Mouse (Mus musculus) CH12.LX (cell line): Measurements from ENCODE around the gene Thsd4. TPM values are rescaled to one million over a fixed set of nuclear protein-coding genes. Genes with fewer than 3 reads are reported as not detected.
A peak's percentile ranks its signal among the peaks of the same experiment; 100 is the strongest.

Source experiments
- DNase-seq: peaks from one replicate; pipeline ENCODE4 v3.0.0-alpha.2; 2013; ENCODE audit errors: extremely low read depth
- H3K27ac ChIP-seq: 2 replicates; pipeline ENCODE4 v1.5.1; 2012; ENCODE audit warnings: low read depth, mild to moderate bottlenecking, control low read depth, moderate library complexity; ENCODE audit not compliant: insufficient read depth
- H3K27me3 ChIP-seq: replicated peaks from 2 replicates; pipeline ENCODE3; 2012; ENCODE audit warnings: inconsistent platforms
- H3K36me3 ChIP-seq, 2 experiments: replicated peaks in 1 of 2; 2 replicates each; pipeline versions ENCODE3 to v1.6.1; 2012; ENCODE audit warnings: inconsistent platforms in 1 of 2, low read length in 1 of 2, mild to moderate bottlenecking in 1 of 2, mixed read lengths in 1 of 2, moderate library complexity in 1 of 2; ENCODE audit not compliant: control insufficient read depth in 1 of 2, insufficient read depth in 1 of 2
- H3K4me1 ChIP-seq, 2 experiments: 2 replicates each; pipeline ENCODE4 v1.6.1; 2012; ENCODE audit warnings: inconsistent platforms in 1 of 2, moderate library complexity in 1 of 2; ENCODE audit not compliant: insufficient read depth in 2 of 2, control insufficient read depth in 1 of 2
- H3K4me2 ChIP-seq: 2 replicates; pipeline ENCODE4 v1.6.1; 2012; ENCODE audit warnings: low read depth, mild to moderate bottlenecking, control low read depth; ENCODE audit not compliant: poor library complexity, insufficient read depth, severe bottlenecking
- H3K4me3 ChIP-seq, 3 experiments: fragments of 150-350 bp in 1 of 3; sonication (generic) in 1 of 3; replicated peaks in 1 of 3; 2 replicates each; pipeline versions ENCODE3 to v1.5.1; 2011 to 2012; ENCODE audit warnings: low read depth in 2 of 3, low read length in 2 of 3, mild to moderate bottlenecking in 2 of 3, moderate library complexity in 2 of 3, control low read depth in 1 of 3, improper control_type of control experiment in 1 of 3, inconsistent platforms in 1 of 3, mixed read lengths in 1 of 3; ENCODE audit not compliant: poor library complexity in 1 of 3
- H3K79me2 ChIP-seq: replicated peaks from 2 replicates; pipeline ENCODE4 v1.6.1; 2012; ENCODE audit warnings: mild to moderate bottlenecking, moderate library complexity; ENCODE audit not compliant: control insufficient read depth, poor library complexity, insufficient read depth, severe bottlenecking; ENCODE audit errors: extremely low read depth
- H3K9ac ChIP-seq: 2 replicates; pipeline ENCODE4 v1.6.1; 2012; ENCODE audit warnings: low read depth, mild to moderate bottlenecking, control low read depth, moderate library complexity; ENCODE audit not compliant: insufficient read depth
- H3K9me3 ChIP-seq: replicated peaks from 2 replicates; pipeline ENCODE3; 2012; ENCODE audit warnings: low read length, inconsistent platforms, mixed read lengths
- E2F4 ChIP-seq: IDR thresholded peaks from 2 replicates; pipeline ENCODE4 v1.6.1; 2011; ENCODE audit warnings: low read depth, low read length, improper control_type of control experiment; ENCODE audit not compliant: insufficient replicate concordance
- EP300 ChIP-seq: IDR thresholded peaks from 2 replicates; pipeline ENCODE4 v1.6.1; 2011; ENCODE audit warnings: low read length, improper control_type of control experiment
- ETS1 ChIP-seq: conservative IDR thresholded peaks from 2 replicates; pipeline ENCODE4 v1.6.1; 2012; ENCODE audit warnings: low read depth, mild to moderate bottlenecking, inconsistent platforms, low read length, improper control_type of control experiment, moderate library complexity
- IRF4 ChIP-seq: IDR thresholded peaks from 2 replicates; pipeline ENCODE4 v1.6.1; 2014; ENCODE audit warnings: low read depth, mild to moderate bottlenecking, inconsistent platforms, low read length, improper control_type of control experiment
- JUN ChIP-seq: IDR thresholded peaks from 2 replicates; pipeline ENCODE4 v1.6.1; 2011; ENCODE audit warnings: low read depth, mild to moderate bottlenecking, low read length, improper control_type of control experiment, moderate library complexity; ENCODE audit not compliant: insufficient read depth
- JUND ChIP-seq: conservative IDR thresholded peaks from 2 replicates; pipeline ENCODE4 v1.6.1; 2011; ENCODE audit warnings: low read depth, low read length, improper control_type of control experiment
- KAT2A ChIP-seq: IDR thresholded peaks from 2 replicates; pipeline ENCODE4 v1.6.1; 2012; ENCODE audit warnings: low read length, improper control_type of control experiment, inconsistent platforms; ENCODE audit not compliant: insufficient replicate concordance
- MAZ ChIP-seq: IDR thresholded peaks from 2 replicates; pipeline ENCODE4 v1.6.1; 2012; ENCODE audit warnings: low read depth, mild to moderate bottlenecking, inconsistent platforms, low read length, improper control_type of control experiment, moderate library complexity
- MYC ChIP-seq: IDR thresholded peaks from 2 replicates; pipeline ENCODE4 v1.6.1; 2011; ENCODE audit warnings: low read depth, mild to moderate bottlenecking, improper control_type of control experiment, low read length
- POLR2A ChIP-seq: IDR thresholded peaks from 2 replicates; pipeline ENCODE4 v1.6.1; 2011; ENCODE audit warnings: low read depth, mild to moderate bottlenecking, improper control_type of control experiment, low read length
- TBP ChIP-seq: conservative IDR thresholded peaks from 2 replicates; pipeline ENCODE4 v1.6.1; 2011; ENCODE audit warnings: low read depth, low read length, improper control_type of control experiment
- TCF12 ChIP-seq: IDR thresholded peaks from 2 replicates; pipeline ENCODE4 v1.6.1; 2014; ENCODE audit warnings: low read depth, mild to moderate bottlenecking, inconsistent platforms, low read length, improper control_type of control experiment
- USF2 ChIP-seq: conservative IDR thresholded peaks from 2 replicates; pipeline ENCODE4 v1.6.1; 2011; ENCODE audit warnings: low read depth, low read length, improper control_type of control experiment
- ZMIZ1 ChIP-seq: IDR thresholded peaks from 2 replicates; pipeline ENCODE4 v1.6.1; 2012; ENCODE audit warnings: low read depth, mild to moderate bottlenecking, inconsistent platforms, low read length, improper control_type of control experiment
- ZNF384 ChIP-seq: IDR thresholded peaks from 2 replicates; pipeline ENCODE4 v1.6.1; 2012; ENCODE audit warnings: low read depth, low read length, improper control_type of control experiment, inconsistent platforms
- dilution Hi-C: fragments of 300-500 bp; cut with MboI; formaldehyde crosslinking; loops from 2 replicates; pipeline ENCODE4 v1.14.3; 2020; ENCODE audit warnings: low sequenced_read_pairs; ENCODE audit not compliant: extremely low pct_unique_long_range_greater_than_20kb, extremely low pct_ligation_motif_present
- in situ Hi-C: fragments of 300-500 bp; cut with MboI; formaldehyde crosslinking; loops from 3 replicates; pipeline ENCODE4 v1.14.3; 2019; ENCODE audit warnings: low sequenced_read_pairs, low pct_ligation_motif_present, low pct_unique_long_range_greater_than_20kb, mixed read lengths
- polyA plus RNA-seq: library from polyadenylated mRNA; unstranded; fragments of >175 nt; gene quantifications from 2 replicates; pipeline ENCODE4 v1.2.1, GENCODE M21; 2012; ENCODE audit warnings: low read depth; ENCODE audit not compliant: insufficient read length
- total RNA-seq, 2 experiments: library from RNA; depleted of rRNA; stranded (reverse); fragments of 300-350 nt in 1 of 2; fragments of >200 nt in 1 of 2; gene quantifications; 2 replicates each; pipeline ENCODE4 v1.2.3; 2012 to 2014

The Thsd4 gene
- total and polyA plus RNA-seq, 3 experiments = not detected

DNA sequence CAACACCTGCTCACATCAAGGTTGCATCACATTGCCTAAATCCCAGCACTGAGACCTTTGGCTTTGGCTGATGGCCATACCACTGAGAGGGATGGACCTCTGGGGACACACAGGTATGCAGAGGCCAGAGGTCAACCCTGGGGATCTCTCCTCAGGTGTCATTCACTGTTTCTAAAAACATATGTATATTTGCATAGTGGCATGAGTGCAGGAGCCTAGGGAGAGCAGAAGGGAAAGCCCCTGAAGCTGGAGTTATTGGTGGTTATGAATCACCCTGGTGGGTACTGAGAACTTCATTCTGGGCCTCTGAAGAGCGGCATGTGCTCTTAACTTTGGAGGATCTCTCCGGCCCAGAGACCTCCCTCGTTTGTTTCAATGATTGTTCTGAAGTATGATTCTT is 235.5 kb downstream of the Thsd4 start (continued):
- peak; percentile 33; the same call in 1 of the 2 replicates for TF ChIP-seq ETS1
- no peak for TF ChIP-seq POLR2A
- no peak for TF ChIP-seq MAZ
- TF ChIP-seq IRF4 = peak; percentile 40; the same call in 1 of the 2 replicates
- 0 out of 2 replicates have a peak, but pooled peaks have one; percentile 5 for TF ChIP-seq JUN
- no peak for TF ChIP-seq ZNF384
- no peak for TF ChIP-seq KAT2A
- no peak for TF ChIP-seq E2F4
- TF ChIP-seq, all 38 proteins: peak for 7

DNA sequence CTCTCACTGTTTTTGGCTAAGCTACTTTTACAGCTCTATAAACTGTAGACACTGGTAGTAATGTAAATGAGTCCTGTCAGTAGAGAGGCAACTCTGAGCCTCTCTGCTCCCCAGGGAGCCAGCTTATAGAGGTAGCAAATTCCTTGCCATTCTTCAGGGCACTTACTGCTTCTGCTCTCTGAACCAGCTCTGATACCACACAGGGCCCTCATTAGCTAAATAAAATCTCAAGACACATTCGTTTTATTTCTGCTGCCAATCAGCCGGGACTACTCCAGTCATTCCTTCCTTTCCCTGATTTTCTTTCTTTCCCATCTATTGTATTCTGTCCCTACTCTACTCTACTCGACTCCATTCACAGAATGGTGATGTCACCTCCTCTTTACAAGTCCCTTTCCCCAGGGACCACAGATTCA is 236.8 kb downstream of the Thsd4 start:
- in situ Hi-C loops = no loop called here
- TF ChIP-seq TCF12 = no peak
- TF ChIP-seq TBP = no peak
- no peak for TF ChIP-seq E2F4
- TF ChIP-seq POLR2A = no peak
- no peak for TF ChIP-seq EP300
- no peak for TF ChIP-seq JUND

DNA sequence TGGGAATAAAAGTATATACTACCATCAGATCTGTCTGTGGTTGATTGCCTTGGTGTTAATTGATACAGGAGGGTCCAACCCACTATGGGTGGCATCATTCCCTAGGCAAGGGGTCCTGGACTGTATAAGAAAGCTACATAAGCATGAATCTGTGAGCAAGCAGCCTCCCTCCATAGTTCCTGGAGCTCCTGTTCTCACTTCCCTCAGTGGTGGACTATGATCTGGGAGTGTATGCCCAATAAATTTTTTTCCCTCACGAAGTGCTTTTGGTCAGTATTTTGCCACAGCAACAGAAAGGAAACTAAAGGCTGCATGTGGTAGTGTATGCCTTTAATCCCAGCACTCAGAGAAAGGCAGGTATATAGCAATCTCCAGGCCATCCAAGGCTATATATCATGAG is 237.5 kb downstream of the Thsd4 start:
- no peak for TF ChIP-seq ZMIZ1
- TF ChIP-seq MYC = no peak
- no peak for TF ChIP-seq USF2
- no peak for TF ChIP-seq KAT2A
- TF ChIP-seq POLR2A = no peak
- in situ Hi-C loops (no loop called here), dilution Hi-C loops (no loop called here)

More for the DNA sequence above, 236.8 kb downstream of the Thsd4 start:
- Histone ChIP-seq H3K4me2 (no peak overlapping the region), H3K4me3 (no peak overlapping the region), H3K4me1 (peaks cover 0 to 37% of the 10 kb centered on the region in 2 experiments; a peak in 2 of 4 replicates), H3K36me3 (no peaks in the 10 kb centered on the region), H3K9me3 (peaks cover 2% of the 10 kb centered on the region), H3K9ac (no peak overlapping the region), H3K27me3 (no peaks in the 10 kb centered on the region), H3K27ac (no peak overlapping the region), H3K79me2 (no peaks in the 10 kb centered on the region)
- peak; percentile 40 for DNase-seq
- dilution Hi-C loops = no loop called here

More for the DNA sequence above, 237.5 kb downstream of the Thsd4 start:
- Histone ChIP-seq H3K9me3 (peaks cover 2% of the 10 kb centered on the region), H3K79me2 (no peaks in the 10 kb centered on the region), H3K4me3 (no peak overlapping the region), H3K27ac (no peak overlapping the region), H3K4me2 (no peak overlapping the region), H3K36me3 (no peaks in the 10 kb centered on the region), H3K27me3 (no peaks in the 10 kb centered on the region), H3K9ac (no peak overlapping the region), H3K4me1 (peaks cover 0 to 37% of the 10 kb centered on the region in 2 experiments; a peak in 2 of 4 replicates)
- no peak for DNase-seq
